Mouse (Mus musculus): Measurements from ENCODE around the gene Dnajc17. TPM values are rescaled to one million over a fixed set of nuclear protein-coding genes. Genes with fewer than 3 reads are reported as not detected.
A peak's percentile ranks its signal among the peaks of the same experiment; 100 is the strongest.

Dnajc17 gene
- polyA plus RNA-seq, 1 experiment from 2014 or later = 29.0 TPM

DNA sequence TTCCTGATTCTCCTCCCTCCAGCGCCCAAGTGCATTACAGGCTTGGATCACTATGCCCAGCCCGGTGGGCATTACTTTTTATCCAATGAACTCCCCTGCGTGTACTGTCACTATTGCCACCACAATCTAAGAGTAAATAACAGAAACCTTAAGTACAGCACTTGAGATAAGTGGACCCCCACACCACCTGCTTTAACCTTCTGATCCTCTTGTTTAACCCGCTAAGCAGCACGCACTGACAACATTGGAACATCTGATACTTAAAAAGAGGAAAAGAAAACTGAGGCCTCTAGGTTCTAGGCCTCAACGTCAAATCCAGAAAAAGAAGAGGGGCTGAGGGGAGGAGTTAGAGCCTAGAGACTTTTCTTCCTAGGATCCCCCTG is 643 bp downstream of the Dnajc17 start:
- Histone ChIP-seq H3K4me3 (ENCODE audit: low read depth, low read length) (peak overlapping the region; percentile 66), H3K9me3 (ENCODE audit: control insufficient read depth, low read length) (no peaks in the 10 kb centered on the region), H3K4me2 (ENCODE audit: low read depth, severe bottlenecking) (peak overlapping the region; percentile 59), H3K9ac (ENCODE audit: low read length) (peak overlapping the region; percentile 67), H3K27ac (replicated peaks; ENCODE audit: low read depth, low read length) (peak overlapping the region; percentile 74; the same call in 1 of the 2 replicates), H3K4me1 (ENCODE audit: control insufficient read depth, insufficient read depth, low read length) (peaks cover 6% of the 10 kb centered on the region; the same call in 1 of the 2 replicates), H3K27me3 (ENCODE audit: control insufficient read depth, insufficient read depth, low read length) (no peaks in the 10 kb centered on the region), H3K36me3 (ENCODE audit: control insufficient read depth, insufficient read depth, low read length) (peaks cover 6% of the 10 kb centered on the region; the same call in 1 of the 2 replicates)
- WGBS = 24% methylated on average over 6 of the region's 6 CpGs
- ATAC-seq (ENCODE audit: insufficient number of reproducible peaks, low FRiP score, low TSS enrichment, low read depth) = no peak
- no peak for DNase-seq (ENCODE audit: low spot score)

DNA sequence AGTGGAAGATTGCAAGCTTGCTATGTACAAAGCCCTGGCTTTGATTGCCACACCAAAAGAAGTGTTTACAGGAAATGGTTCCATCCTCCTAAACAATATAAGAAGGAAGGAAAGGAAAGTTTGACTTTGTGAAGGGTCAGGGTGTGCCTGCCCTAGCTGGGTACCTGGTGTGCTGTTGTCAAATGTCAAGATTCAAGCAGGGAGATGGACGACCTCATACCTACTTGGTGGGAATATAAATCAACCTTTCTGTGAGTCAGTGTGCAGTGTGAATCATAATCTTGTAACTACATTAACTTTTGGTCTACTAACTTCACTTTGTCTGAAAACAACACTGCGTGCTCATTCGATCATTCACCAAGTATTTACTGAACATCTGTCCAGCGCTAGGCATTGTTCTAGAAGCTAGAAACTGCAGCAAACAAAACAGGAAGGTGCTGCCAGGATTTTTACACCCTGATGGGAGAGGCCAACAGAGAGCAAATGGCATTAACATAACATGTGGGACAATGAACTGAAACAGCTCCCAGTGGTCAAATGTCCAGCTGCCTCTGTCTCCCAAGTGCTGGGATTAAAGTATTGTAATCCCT is 4.6 kb downstream of the Dnajc17 start:
- peaks cover 3% of the 10 kb centered on the region; the same call in 1 of the 2 replicates for H3K4me1 ChIP-seq (ENCODE audit: control insufficient read depth, insufficient read depth, low read length)
- H3K27me3 ChIP-seq (ENCODE audit: control insufficient read depth, insufficient read depth, low read length) = no peaks in the 10 kb centered on the region
- no peak for ATAC-seq (ENCODE audit: insufficient number of reproducible peaks, low FRiP score, low TSS enrichment, low read depth)
- no peak overlapping the region for H3K9ac ChIP-seq (ENCODE audit: low read length)
- H3K36me3 ChIP-seq (ENCODE audit: control insufficient read depth, insufficient read depth, low read length) = no peaks in the 10 kb centered on the region
- no peaks in the 10 kb centered on the region for H3K9me3 ChIP-seq (ENCODE audit: control insufficient read depth, low read length)
- WGBS = 80% methylated on average over 4 of the region's 4 CpGs
- no peak overlapping the region for H3K4me2 ChIP-seq (ENCODE audit: low read depth, severe bottlenecking)
- H3K4me3 ChIP-seq (ENCODE audit: low read depth, low read length) = no peak overlapping the region
- H3K27ac ChIP-seq (replicated peaks; ENCODE audit: low read depth, low read length) = no peak overlapping the region
- no peak for DNase-seq (ENCODE audit: low spot score)

DNA sequence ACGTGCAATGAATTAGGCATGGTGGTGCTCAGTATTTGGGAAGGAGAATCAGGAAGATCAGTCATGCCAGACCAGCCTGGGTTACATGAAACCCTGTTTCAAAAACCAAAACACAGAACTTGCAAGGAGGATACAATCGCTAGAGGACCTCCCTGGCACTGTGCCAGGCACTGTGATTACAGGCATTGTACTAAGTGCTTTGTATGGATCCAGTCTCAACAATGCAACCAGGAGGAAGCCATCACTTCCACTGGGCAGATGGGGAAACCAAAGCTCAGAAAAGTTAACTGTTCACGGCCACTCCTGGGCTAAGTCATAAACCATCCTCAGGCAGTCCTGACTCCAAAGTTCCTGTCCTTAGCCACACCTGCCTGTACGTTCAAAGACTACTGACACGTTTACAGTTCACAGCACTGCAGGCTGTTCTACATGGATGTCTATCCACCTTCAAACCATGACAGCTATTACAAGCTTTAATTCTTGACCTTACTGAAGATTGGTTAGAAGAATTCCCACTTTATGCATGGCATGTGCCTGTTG is 5.6 kb downstream of the Dnajc17 start:
- 84% methylated on average over 5 of the region's 5 CpGs for WGBS
- no peaks in the 10 kb centered on the region for H3K27me3 ChIP-seq (ENCODE audit: control insufficient read depth, insufficient read depth, low read length)
- no peaks in the 10 kb centered on the region for H3K9me3 ChIP-seq (ENCODE audit: control insufficient read depth, low read length)
- no peak overlapping the region for H3K27ac ChIP-seq (replicated peaks; ENCODE audit: low read depth, low read length)
- no peak overlapping the region for H3K4me3 ChIP-seq (ENCODE audit: low read depth, low read length)
- ATAC-seq (ENCODE audit: insufficient number of reproducible peaks, low FRiP score, low TSS enrichment, low read depth) (no peak), DNase-seq (ENCODE audit: low spot score) (no peak)
- peaks cover 10% of the 10 kb centered on the region for H3K4me1 ChIP-seq (ENCODE audit: control insufficient read depth, insufficient read depth, low read length)
- no peak overlapping the region for H3K4me2 ChIP-seq (ENCODE audit: low read depth, severe bottlenecking)
- H3K9ac ChIP-seq (ENCODE audit: low read length) = no peak overlapping the region
- H3K36me3 ChIP-seq (ENCODE audit: control insufficient read depth, insufficient read depth, low read length) = no peaks in the 10 kb centered on the region

DNA sequence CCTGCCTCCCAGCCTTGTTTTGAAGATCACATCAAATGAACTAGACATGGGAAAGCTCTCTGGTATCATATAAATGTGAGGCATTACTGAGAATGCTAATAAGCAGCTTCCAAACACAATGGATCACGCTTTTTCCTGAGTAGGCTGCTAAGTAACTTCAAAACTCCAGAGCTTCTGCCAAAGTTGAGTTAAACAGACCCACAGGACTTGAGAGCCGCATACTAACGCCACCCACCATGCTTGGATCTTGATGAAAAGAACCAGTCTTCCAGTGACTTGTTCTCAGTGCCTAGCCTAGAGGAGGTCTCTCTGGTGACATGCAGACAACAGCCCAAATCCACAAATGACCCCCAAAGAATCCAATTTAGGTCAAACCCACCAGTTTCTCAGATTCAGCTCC is 9.7 kb downstream of the Dnajc17 start:
- WGBS = 55% methylated on average over 3 of the region's 3 CpGs
- Histone ChIP-seq H3K4me1 (ENCODE audit: control insufficient read depth, insufficient read depth, low read length) (peaks cover 16% of the 10 kb centered on the region), H3K4me2 (ENCODE audit: low read depth, severe bottlenecking) (no peak overlapping the region), H3K9me3 (ENCODE audit: control insufficient read depth, low read length) (no peaks in the 10 kb centered on the region), H3K36me3 (ENCODE audit: control insufficient read depth, insufficient read depth, low read length) (no peaks in the 10 kb centered on the region), H3K27me3 (ENCODE audit: control insufficient read depth, insufficient read depth, low read length) (no peaks in the 10 kb centered on the region), H3K4me3 (ENCODE audit: low read depth, low read length) (no peak overlapping the region), H3K9ac (ENCODE audit: low read length) (no peak overlapping the region), H3K27ac (replicated peaks; ENCODE audit: low read depth, low read length) (peak overlapping the region; percentile 49; the same call in 1 of the 2 replicates)
- no peak for DNase-seq (ENCODE audit: low spot score)
- ATAC-seq (ENCODE audit: insufficient number of reproducible peaks, low FRiP score, low TSS enrichment, low read depth) = no peak

DNA sequence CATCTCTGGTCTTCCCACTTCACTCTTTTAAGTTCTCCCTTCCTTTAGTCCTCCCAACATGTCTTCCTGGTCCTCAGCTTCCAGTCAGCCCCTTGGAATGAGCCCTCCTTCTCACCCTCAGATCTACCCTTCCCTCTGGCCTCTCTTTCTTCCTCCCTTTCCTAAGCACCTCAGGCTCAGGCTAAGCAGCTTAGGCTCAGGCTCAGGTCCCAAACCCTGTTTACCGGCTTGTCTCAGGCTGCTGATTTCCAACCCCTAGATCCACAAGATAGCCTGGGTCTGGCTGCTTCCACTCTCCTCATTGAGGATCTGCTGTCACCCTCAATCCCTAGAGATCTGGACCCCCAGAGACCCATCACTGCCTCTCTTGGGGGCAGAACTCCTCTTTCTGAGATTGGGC is 10.5 kb downstream of the Dnajc17 start:
- Histone ChIP-seq H3K27ac (replicated peaks; ENCODE audit: low read depth, low read length) (peak overlapping the region; percentile 60; the same call in 1 of the 2 replicates), H3K27me3 (ENCODE audit: control insufficient read depth, insufficient read depth, low read length) (no peaks in the 10 kb centered on the region), H3K9ac (ENCODE audit: low read length) (no peak overlapping the region), H3K9me3 (ENCODE audit: control insufficient read depth, low read length) (no peaks in the 10 kb centered on the region), H3K36me3 (ENCODE audit: control insufficient read depth, insufficient read depth, low read length) (no peaks in the 10 kb centered on the region), H3K4me1 (ENCODE audit: control insufficient read depth, insufficient read depth, low read length) (peaks cover 16% of the 10 kb centered on the region), H3K4me3 (ENCODE audit: low read depth, low read length) (no peak overlapping the region), H3K4me2 (ENCODE audit: low read depth, severe bottlenecking) (no peak overlapping the region)
- 44% methylated on average over 1 of the region's 1 CpGs for WGBS
- DNase-seq (ENCODE audit: low spot score) (no peak), ATAC-seq (ENCODE audit: insufficient number of reproducible peaks, low FRiP score, low TSS enrichment, low read depth) (no peak)

DNA sequence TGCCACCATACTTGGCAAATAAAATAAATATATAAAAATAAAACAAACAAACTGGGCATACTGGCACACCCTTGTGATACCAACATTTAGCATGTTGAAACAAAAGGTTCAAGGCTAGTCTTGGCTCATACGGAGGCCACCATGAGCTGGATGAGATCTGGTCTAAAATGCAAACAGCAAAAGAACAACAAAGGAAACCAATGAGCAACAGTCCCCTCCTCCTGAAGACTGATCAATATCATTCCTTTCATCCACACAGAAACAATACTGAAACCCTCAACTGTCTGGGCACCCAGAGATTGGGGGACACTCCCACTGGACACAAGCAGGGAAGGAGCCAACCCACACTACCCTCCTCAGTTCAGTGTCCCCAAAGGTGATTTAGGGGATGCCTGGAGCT is 11.1 kb downstream of the Dnajc17 start:
- no peaks in the 10 kb centered on the region for H3K27me3 ChIP-seq (ENCODE audit: control insufficient read depth, insufficient read depth, low read length)
- ATAC-seq (ENCODE audit: insufficient number of reproducible peaks, low FRiP score, low TSS enrichment, low read depth) (no peak), DNase-seq (ENCODE audit: low spot score) (no peak)
- no peak overlapping the region for H3K9ac ChIP-seq (ENCODE audit: low read length)
- no peak overlapping the region for H3K4me3 ChIP-seq (ENCODE audit: low read depth, low read length)
- no peaks in the 10 kb centered on the region for H3K9me3 ChIP-seq (ENCODE audit: control insufficient read depth, low read length)
- H3K36me3 ChIP-seq (ENCODE audit: control insufficient read depth, insufficient read depth, low read length) = no peaks in the 10 kb centered on the region
- H3K4me2 ChIP-seq (ENCODE audit: low read depth, severe bottlenecking) = no peak overlapping the region
- 93% methylated on average over 1 of the region's 1 CpGs for WGBS
- peaks cover 16% of the 10 kb centered on the region for H3K4me1 ChIP-seq (ENCODE audit: control insufficient read depth, insufficient read depth, low read length)
- peak overlapping the region; percentile 66; the same call in 1 of the 2 replicates for H3K27ac ChIP-seq (replicated peaks; ENCODE audit: low read depth, low read length)

DNA sequence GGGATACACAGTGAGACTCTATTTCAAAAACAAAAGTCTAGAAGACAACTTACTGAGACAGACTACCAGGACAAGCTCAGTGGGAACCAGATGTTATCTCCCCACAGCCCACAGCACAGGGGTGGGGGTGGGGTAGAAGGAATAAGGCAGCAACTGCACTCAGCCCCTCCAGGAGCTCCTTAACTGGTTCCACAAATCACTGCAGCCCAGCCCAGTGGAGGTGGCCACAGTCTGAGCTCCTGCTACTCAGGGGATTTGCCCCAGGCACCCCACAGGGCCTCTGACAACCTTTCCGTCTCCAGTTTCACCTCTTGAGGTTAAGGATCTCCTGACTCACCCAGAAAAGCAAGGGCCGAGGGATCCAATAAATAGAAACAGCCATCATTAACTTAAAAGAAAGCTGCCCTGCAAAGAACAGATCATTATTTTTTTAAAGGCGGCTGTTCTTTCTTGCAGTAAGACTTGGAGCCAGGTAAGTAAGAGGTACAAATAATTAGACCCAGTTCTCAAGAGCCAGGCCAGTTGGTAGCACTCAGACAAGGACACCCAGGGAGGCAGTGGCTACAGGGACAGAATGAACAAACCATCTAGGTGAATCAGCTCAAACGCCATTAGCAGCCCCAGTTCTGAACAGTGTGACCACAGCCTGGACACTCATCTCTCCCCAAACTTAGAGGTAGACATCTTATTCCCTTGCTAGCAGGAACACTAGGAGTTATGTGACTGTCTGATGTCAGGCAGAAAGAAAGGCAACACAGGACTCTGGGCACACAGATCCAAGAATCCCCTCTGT is 12.1 kb downstream of the Dnajc17 start:
- Histone ChIP-seq H3K4me2 (ENCODE audit: low read depth, severe bottlenecking) (no peak overlapping the region), H3K27me3 (ENCODE audit: control insufficient read depth, insufficient read depth, low read length) (no peaks in the 10 kb centered on the region), H3K4me1 (ENCODE audit: control insufficient read depth, insufficient read depth, low read length) (peaks cover 16% of the 10 kb centered on the region), H3K27ac (replicated peaks; ENCODE audit: low read depth, low read length) (peak overlapping the region; percentile 66), H3K9me3 (ENCODE audit: control insufficient read depth, low read length) (no peaks in the 10 kb centered on the region), H3K9ac (ENCODE audit: low read length) (no peak overlapping the region), H3K4me3 (ENCODE audit: low read depth, low read length) (no peak overlapping the region), H3K36me3 (ENCODE audit: control insufficient read depth, insufficient read depth, low read length) (no peaks in the 10 kb centered on the region)
- 5% methylated on average over 4 of the region's 4 CpGs for WGBS
- ATAC-seq (ENCODE audit: insufficient number of reproducible peaks, low FRiP score, low TSS enrichment, low read depth) = peak; percentile 84
- DNase-seq (ENCODE audit: low spot score) = peak; percentile 77

DNA sequence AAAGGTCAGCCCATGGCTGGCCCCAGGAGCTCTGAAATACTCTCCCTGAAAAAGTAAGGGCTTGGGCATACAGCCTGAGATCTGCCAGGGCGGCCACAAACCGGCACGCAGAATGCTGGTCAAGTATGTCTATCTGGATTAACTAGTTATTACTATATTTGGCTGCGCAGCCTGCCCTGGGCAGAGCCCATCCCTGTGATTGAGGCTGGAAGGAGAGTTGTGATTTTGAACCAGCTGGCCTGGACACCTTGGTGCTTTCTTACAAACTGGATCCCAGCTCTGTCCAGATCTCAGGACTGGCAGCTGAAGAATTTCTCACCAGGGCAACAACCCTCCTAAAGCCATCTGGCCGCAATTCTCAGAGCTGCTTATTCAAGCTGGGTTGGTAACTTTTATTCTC is 14.5 kb downstream of the Dnajc17 start:
- WGBS = 82% methylated on average over 5 of the region's 5 CpGs
- no peaks in the 10 kb centered on the region for H3K9me3 ChIP-seq (ENCODE audit: control insufficient read depth, low read length)
- H3K27ac ChIP-seq (replicated peaks; ENCODE audit: low read depth, low read length) = 0 out of 2 replicates have a peak overlapping the region, but pooled peaks have one; percentile 30
- H3K4me2 ChIP-seq (ENCODE audit: low read depth, severe bottlenecking) = no peak overlapping the region
- H3K4me1 ChIP-seq (ENCODE audit: control insufficient read depth, insufficient read depth, low read length) = peaks cover 18% of the 10 kb centered on the region
- H3K27me3 ChIP-seq (ENCODE audit: control insufficient read depth, insufficient read depth, low read length) = no peaks in the 10 kb centered on the region
- H3K36me3 ChIP-seq (ENCODE audit: control insufficient read depth, insufficient read depth, low read length) = no peaks in the 10 kb centered on the region
- DNase-seq (ENCODE audit: low spot score) (no peak), ATAC-seq (ENCODE audit: insufficient number of reproducible peaks, low FRiP score, low TSS enrichment, low read depth) (no peak)
- H3K4me3 ChIP-seq (ENCODE audit: low read depth, low read length) = no peak overlapping the region
- no peak overlapping the region for H3K9ac ChIP-seq (ENCODE audit: low read length)
